Mouse (Mus musculus) cerebral cortex, adult 2 months (tissue): ENCODE data around the gene Dgat2.

ENCODE experiments used
- WGBS: fragments of 180-500 bp; shearing (Covaris S2); methylation state at CpG from one replicate; pipeline ENCODE4 v1.1.7; 2018; 5-methylcytosine and 5-hydroxymethylcytosine counted together

The Dgat2 gene

DNA sequence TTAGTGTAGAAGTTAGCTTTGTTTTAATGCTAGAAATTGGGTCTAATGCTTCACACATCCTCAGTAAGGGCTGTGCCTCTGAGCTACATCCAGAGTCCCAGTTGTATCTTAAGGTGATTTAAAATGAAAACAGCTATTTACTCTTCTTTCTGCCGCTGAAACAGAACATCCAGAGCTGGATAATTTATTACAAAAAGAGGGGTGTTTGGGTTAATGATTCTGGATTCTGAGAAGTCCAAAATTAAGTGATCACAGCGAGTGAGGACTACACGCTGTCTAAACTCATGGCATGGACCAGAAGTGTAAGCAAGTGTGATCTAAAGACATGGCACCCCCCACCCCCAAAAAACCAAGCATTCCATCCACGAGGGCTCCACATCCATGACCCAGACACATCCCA lies 11.4 kb upstream of the Dgat2 start:
- WGBS = 92% methylated on average over 4 of the region's 4 CpGs

DNA sequence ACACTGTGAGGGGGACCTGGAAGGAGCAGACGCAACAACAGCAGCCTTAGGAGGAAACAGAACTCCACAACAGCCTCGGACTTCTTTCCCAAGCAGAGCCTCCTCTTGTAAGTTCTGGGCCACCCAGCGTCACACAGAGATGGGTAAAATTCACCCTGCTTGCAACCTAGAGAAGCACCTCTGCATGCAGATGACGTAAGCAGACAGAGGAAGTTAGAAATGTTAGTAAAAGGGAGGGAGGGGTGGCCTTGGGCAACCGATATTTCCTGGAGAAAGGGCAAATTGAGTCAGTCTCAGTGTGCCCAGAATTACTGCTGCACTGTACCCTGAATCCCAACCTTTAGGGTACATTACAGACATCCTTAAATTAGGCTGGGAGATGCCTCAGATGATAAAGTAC lies 7.4 kb upstream of the Dgat2 start:
- 91% methylated on average over 5 of the region's 5 CpGs for WGBS

GRCm38 (mm10) chr7:99188630-99189029 lies 6.1 kb upstream of the Dgat2 start:
- 90% methylated on average over 6 of the region's 6 CpGs for WGBS

DNA sequence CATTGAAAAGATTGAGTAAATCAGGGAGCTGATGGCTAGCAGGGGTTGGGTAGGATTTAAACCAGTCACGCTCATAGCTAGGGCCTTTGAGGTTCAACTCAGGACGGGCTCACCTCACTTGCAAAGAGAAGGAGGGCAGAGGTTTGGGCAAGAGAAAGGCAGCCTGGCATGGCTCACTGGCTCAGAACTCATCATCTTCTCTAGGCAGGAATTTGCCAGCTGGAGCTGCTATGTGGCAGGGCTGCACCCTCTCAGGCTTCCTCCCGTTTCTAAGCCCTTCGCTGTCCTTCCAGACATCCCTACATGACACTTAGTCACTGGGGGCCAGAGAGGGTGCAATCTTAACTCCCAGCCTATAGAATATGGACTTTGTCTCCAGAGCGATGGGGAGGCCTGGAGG lies 4.9 kb upstream of the Dgat2 start:
- 85% methylated on average over 5 of the region's 5 CpGs for WGBS

GRCm38 (mm10) chr7:99185405-99185804 lies 2.9 kb upstream of the Dgat2 start:
- 90% methylated on average over 3 of the region's 3 CpGs for WGBS

DNA sequence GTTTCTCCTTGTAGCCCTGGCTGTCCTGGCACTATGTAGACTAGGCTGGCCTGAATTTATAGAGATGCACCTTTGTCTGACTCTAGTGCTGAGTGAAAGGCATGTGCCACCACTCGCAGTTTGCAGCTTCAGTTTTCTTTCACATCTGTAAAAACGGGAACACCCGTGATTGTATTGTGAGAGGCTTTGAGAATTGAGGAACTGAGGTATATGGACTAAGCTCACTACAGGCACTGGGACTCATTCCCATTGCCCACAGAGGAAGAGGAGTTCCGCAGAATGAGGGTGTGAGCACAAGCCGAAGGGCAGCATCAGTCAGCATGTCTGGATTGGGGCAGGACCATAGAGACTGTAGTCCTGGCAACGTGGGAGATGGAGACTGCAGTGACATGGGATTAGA lies 1.2 kb upstream of the Dgat2 start:
- 77% methylated on average over 6 of the region's 6 CpGs for WGBS

GRCm38 (mm10) chr7:99181619-99182431 lies 694 bp downstream of the Dgat2 start:
- WGBS = 19% methylated on average over 14 of the region's 14 CpGs

- WGBS = 77% methylated on average over 1 of the region's 1 CpGs
Measured at GRCm38 (mm10) chr7:99180162-99180561, 2.4 kb downstream of the Dgat2 start.

DNA sequence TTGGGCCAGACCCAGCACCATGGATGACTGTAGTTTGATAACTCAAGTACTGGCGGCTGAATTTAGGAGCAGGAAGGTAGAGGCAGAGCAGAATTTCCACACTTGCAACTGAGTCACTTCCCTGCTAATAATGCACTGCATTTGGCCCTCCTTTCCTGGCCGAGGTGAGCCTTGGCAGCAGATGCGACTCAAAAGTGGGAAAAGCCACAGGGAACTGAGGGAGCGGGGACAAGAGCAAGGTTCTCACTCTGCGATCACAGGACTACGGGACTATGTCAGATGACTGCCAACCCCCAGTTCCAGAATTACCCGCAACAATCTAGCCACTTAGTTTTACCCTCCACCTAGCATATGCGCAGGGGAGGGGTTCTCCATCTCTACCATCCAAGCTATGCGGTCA lies 3.2 kb downstream of the Dgat2 start:
- 65% methylated on average over 9 of the region's 9 CpGs for WGBS

GRCm38 (mm10) chr7:99177386-99177785 lies 5.1 kb downstream of the Dgat2 start:
- 65% methylated on average over 5 of the region's 5 CpGs for WGBS

DNA sequence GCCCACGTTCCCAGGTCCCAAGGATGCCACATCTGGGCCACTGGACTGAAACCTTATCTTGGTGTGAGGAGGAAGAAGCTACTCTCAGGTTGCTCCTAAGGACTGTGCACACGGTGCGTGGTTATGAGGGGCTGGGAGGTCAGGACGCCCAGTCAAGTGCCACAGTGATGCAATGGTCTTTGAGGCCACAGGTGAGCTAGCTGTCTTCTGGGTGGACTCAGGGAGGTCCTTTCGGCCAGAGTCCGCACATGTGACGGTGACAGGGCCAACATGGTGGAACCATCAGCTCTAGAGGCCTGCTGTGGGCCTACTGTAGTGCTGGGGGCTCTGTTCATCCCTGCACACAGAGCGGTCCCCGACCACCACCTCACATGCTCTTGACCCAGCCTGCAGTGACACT lies 6.9 kb downstream of the Dgat2 start:
- 91% methylated on average over 9 of the region's 9 CpGs for WGBS

GRCm38 (mm10) chr7:99175118-99175517 lies 7.4 kb downstream of the Dgat2 start:
- 79% methylated on average over 11 of the region's 11 CpGs for WGBS

GRCm38 (mm10) chr7:99174006-99174405 lies 8.5 kb downstream of the Dgat2 start:
- WGBS = 88% methylated on average over 4 of the region's 4 CpGs

- 69% methylated on average over 6 of the region's 6 CpGs for WGBS
Measured at GRCm38 (mm10) chr7:99172898-99173297, 9.6 kb downstream of the Dgat2 start.

- 79% methylated on average over 10 of the region's 10 CpGs for WGBS
Measured at GRCm38 (mm10) chr7:99171730-99172463, 10.6 kb downstream of the Dgat2 start.

DNA sequence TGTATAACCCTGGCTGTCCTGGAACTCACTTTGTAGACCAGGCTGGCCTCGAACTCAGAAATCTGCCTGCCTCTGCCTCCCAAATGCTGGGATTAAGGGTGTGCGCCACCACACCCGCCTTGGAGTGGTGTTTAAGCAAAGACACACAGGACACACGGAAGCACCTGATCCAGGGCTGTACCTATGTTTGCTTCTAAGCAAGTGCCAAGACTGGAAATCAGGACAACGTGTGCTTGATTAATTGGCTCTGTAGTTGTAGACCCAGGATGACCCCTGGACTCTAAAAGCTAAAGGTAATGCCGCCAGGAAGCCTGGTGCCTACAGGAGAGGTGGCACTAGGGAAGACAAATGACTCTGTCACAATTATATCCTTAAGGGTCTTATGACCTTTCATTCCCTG lies 12.0 kb downstream of the Dgat2 start:
- 97% methylated on average over 6 of the region's 6 CpGs for WGBS

DNA sequence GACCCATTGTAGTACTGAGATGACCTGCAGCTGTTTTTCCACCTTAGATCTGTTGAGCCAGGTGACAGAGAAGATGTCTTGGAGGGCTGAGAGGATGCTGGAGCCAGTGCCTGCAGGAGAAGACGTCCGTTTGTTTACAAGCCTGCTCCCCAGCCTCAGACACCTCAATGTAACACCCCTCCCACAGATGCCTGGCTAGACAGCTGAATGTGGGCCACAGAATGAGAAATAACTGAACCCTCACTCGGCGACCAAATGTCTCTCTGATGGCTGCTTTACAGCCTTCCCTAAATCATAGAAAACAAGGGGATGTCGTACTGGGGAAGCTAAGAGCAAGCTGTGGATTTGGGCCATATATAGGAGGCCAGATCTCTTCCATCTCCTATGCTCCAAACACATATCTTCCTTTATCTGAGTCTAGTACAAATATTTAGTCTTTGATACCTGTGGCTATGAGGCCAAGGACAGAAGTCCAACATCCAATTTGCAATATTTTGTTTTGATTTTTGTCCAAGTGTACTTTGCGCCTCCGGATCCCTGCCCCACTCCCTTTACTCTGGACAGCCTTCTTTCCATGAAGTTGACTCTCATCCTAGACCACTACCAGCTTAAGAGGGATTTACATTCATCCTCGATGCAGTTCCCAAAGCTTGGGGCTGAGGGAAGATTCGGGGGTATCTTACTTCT lies 12.7 kb downstream of the Dgat2 start:
- 73% methylated on average over 9 of the region's 9 CpGs for WGBS

DNA sequence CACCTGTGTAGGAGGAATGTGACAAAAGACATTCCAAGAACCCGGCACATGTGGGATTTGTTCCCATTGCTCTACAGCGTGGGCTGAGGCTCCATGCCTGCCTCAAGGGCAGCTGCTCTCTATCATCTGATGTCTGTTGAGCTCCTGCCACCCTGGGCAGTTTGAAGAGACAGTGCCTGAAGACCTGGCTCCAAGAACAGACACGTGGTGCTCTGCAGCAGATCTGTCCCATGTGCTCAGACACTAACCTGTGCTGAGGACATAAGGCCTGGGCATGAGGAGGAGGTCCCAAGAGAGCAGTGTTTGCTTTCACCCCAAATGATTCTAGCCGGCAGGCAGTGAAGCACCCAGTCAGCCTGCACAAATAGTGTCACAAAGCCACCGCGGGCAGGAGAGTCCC lies 13.8 kb downstream of the Dgat2 start:
- WGBS = 79% methylated on average over 6 of the region's 6 CpGs

GRCm38 (mm10) chr7:99167939-99168338 lies 14.6 kb downstream of the Dgat2 start:
- WGBS = 71% methylated on average over 5 of the region's 5 CpGs

DNA sequence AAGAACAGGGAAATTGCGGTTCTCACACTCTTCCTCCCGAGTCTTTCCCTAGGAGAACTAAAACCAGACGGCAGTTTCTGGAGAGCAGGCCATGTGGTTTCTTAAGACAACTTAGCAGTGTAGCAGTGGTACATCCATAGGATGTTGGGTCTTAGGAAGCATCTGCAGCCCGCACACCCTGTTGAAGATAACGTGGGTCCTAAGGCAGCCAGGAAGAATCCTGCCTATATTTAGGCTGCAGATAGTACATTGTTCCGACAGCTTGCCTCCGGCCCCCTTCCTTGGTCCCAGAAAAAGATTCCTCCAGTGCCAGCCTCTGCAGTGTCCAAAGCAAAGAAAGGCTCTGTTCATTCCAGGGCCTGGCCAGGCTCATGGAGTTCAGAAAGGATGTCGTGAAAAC lies 16.4 kb downstream of the Dgat2 start:
- 44% methylated on average over 8 of the region's 8 CpGs for WGBS

DNA sequence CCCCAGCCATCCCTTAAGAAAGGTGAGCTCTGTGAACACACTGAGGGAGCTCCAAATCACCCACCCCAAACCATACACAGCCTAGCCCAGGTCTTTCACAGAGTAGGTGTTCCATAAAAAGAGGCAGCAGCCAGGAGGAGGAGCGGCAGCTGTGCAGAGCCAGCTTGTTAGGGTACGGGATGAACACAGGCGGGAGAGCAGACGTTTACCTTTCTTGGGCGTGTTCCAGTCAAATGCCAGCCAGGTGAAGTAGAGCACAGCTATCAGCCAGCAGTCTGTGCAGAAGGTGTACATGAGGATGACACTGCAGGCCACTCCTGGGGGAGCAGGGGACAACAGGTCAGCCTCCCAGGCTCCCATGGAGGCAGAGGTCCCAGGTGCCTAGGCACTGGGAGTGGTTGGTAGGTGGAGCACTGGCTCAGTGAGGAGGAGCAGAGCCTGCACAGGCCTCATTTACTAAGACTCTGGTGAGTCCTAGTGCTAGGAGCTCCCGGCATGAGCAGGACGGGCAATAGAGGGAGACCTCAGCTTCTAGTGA lies 17.6 kb downstream of the Dgat2 start:
- WGBS = 67% methylated on average over 7 of the region's 7 CpGs

DNA sequence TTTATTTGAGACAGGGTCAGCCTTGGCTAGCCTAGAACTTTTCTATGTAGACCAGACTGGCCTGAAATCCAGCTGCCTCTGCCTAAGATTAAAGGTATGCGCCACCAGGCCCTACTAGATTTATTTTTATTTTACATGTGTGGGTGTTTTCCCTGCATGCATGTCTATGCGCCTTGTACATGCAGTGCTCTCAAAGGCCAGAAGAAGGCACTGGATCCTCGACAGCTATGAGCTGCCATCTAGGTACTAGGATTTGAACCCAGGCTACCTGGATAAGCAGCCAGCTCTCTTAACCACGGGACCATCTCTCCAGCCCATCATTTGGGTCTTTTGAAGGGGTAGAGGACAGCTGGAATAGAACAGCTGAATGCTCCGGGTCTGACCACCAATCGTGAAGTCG lies 20.1 kb downstream of the Dgat2 start:
- 81% methylated on average over 7 of the region's 7 CpGs for WGBS
